Mouse (Mus musculus) stomach, postnatal 0 days (tissue): ENCODE measurements around the gene Negr1.

ENCODE experiments used
- CTCF ChIP-seq: IDR thresholded peaks from 2 replicates; pipeline ENCODE4 v1.5.1; 2016; ENCODE audit warnings: antibody characterized with exemption, low read depth, mild to moderate bottlenecking, moderate library complexity
- EP300 ChIP-seq: optimal IDR thresholded peaks from 2 replicates; pipeline ENCODE3; 2016; ENCODE audit warnings: antibody characterized with exemption

- no peak for TF ChIP-seq EP300
- TF ChIP-seq CTCF, result peak; percentile 48
Observed at GRCm38 (mm10) chr3:157215937-157216719, 654.5 kb downstream of the Negr1 start.
